Mouse (Mus musculus): ENCODE measurements around the gene Palm3.

The Palm3 gene

GRCm38 (mm10) chr8:84066291-84066930, 45.1 kb downstream of the Palm3 start, which contains the start of gene Rfx1:
Gene Rfx1, plus strand, starts transcription at chr8:84066834.
- peak; percentile 100 for DNase-seq (ENCODE audit: low read depth, low spot score)

- DNase-seq (ENCODE audit: low read depth, low spot score): peak; percentile 62
Measured at GRCm38 (mm10) chr8:84067047-84067573, 45.8 kb downstream of the Palm3 start.

GRCm38 (mm10) chr8:84067911-84068310, 46.6 kb downstream of the Palm3 start:
- no peak for DNase-seq (ENCODE audit: low read depth, low spot score)

GRCm38 (mm10) chr8:84068316-84069035, 47.2 kb downstream of the Palm3 start:
- DNase-seq (ENCODE audit: low read depth, low spot score): no peak

- no peak for DNase-seq (ENCODE audit: low read depth, low spot score)
Measured at GRCm38 (mm10) chr8:84069169-84069568, 47.9 kb downstream of the Palm3 start.

GRCm38 (mm10) chr8:84069750-84070149, 48.5 kb downstream of the Palm3 start:
- no peak for DNase-seq (ENCODE audit: low read depth, low spot score)

- DNase-seq (ENCODE audit: low read depth, low spot score): no peak
Measured at GRCm38 (mm10) chr8:84070241-84070640, 49.0 kb downstream of the Palm3 start.

- DNase-seq (ENCODE audit: low read depth, low spot score): peak; percentile 85
Measured at GRCm38 (mm10) chr8:84070667-84071066, 49.4 kb downstream of the Palm3 start.

GRCm38 (mm10) chr8:84071921-84072320, 50.6 kb downstream of the Palm3 start:
- no peak for DNase-seq (ENCODE audit: low read depth, low spot score)

- no peak for DNase-seq (ENCODE audit: low read depth, low spot score)
Measured at GRCm38 (mm10) chr8:84072321-84072720, 51.0 kb downstream of the Palm3 start.

GRCm38 (mm10) chr8:84073230-84073976, 52.1 kb downstream of the Palm3 start:
- peak; percentile 64 for DNase-seq (ENCODE audit: low read depth, low spot score)

GRCm38 (mm10) chr8:84076412-84076811, 55.1 kb downstream of the Palm3 start:
- DNase-seq (ENCODE audit: low read depth, low spot score): no peak

- DNase-seq (ENCODE audit: low read depth, low spot score): no peak
Measured at GRCm38 (mm10) chr8:84076849-84077248, 55.6 kb downstream of the Palm3 start.

GRCm38 (mm10) chr8:84079206-84079605, 57.9 kb downstream of the Palm3 start:
- DNase-seq (ENCODE audit: low read depth, low spot score): no peak
